Mouse (Mus musculus) heart, adult 2 months (tissue): ENCODE results near the gene Mrpl4. TPM values are rescaled to one million over a fixed set of nuclear protein-coding genes. Genes with fewer than 3 reads are reported as not detected.
A peak's percentile ranks its signal among the peaks of the same experiment; 100 is the strongest.

Source experiments
- DNase-seq, 2 experiments: peaks; one replicate each; pipeline ENCODE4 v3.0.0; 2021
- H3K27ac ChIP-seq: fragments of 200-600 bp; 2 replicates; pipeline ENCODE4 v1.8.1; 2022
- H3K27me3 ChIP-seq: fragments of 200-500 bp; 2 replicates; pipeline ENCODE4 v1.6.1; 2012; ENCODE audit warnings: mild to moderate bottlenecking, low read length, inconsistent platforms, mixed read lengths; ENCODE audit not compliant: control insufficient read depth, insufficient read depth
- H3K36me3 ChIP-seq: fragments of 200-500 bp; 2 replicates; pipeline ENCODE4 v1.6.1; 2012; ENCODE audit warnings: low read length, inconsistent platforms; ENCODE audit not compliant: control insufficient read depth, insufficient read depth
- H3K4me1 ChIP-seq: fragments of 200-500 bp; 2 replicates; pipeline ENCODE4 v1.6.1; 2011; ENCODE audit warnings: low read length; ENCODE audit not compliant: control insufficient read depth, insufficient read depth
- H3K4me3 ChIP-seq: fragments of 200-600 bp; 2 replicates; pipeline ENCODE4 v1.8.1; 2022
- H3K79me2 ChIP-seq: fragments of 200-500 bp; replicated peaks from 2 replicates; pipeline ENCODE4 v1.6.1; 2012; ENCODE audit warnings: mild to moderate bottlenecking, inconsistent platforms, low read length, moderate library complexity, mixed read lengths; ENCODE audit not compliant: control insufficient read depth, insufficient read depth
- H3K9ac ChIP-seq: fragments of 200-500 bp; 2 replicates; pipeline ENCODE4 v1.6.1; 2012; ENCODE audit warnings: low read depth, mild to moderate bottlenecking, control low read depth, inconsistent platforms, low read length, mixed read lengths
- CTCF ChIP-seq: fragments of 200-600 bp; IDR thresholded peaks from 2 replicates; pipeline ENCODE4 v1.8.1; 2022; ENCODE audit warnings: antibody characterized with exemption, mild to moderate bottlenecking, moderate library complexity
- EP300 ChIP-seq: fragments of 200-500 bp; IDR thresholded peaks from 2 replicates; pipeline ENCODE4 v1.6.1; 2011; ENCODE audit warnings: low read depth, low read length, control low read depth; ENCODE audit not compliant: insufficient read depth
- POLR2A ChIP-seq: fragments of 200-500 bp; IDR thresholded peaks from 2 replicates; pipeline ENCODE4 v1.6.1; 2011; ENCODE audit warnings: mild to moderate bottlenecking, low read depth, low read length, control low read depth; ENCODE audit not compliant: insufficient read depth
- WGBS: fragments of 180-500 bp; shearing (Covaris S2); methylation state at CpG from one replicate; pipeline ENCODE4 v1.1.7; 2018; 5-methylcytosine and 5-hydroxymethylcytosine counted together
- intact Hi-C: fragments of 180-260 bp; cut with DNase I; formaldehyde crosslinking; loops from one replicate; pipeline ENCODE4 v1.15.1; 2025
- polyA plus RNA-seq: library from polyadenylated mRNA; depleted of rRNA; stranded (reverse); fragments of >200 nt; gene quantifications from 2 replicates; pipeline ENCODE4 v1.2.3, GENCODE M21; 2012
- total RNA-seq, 2 experiments: library from RNA; stranded (reverse); gene quantifications; 2 replicates each; pipeline ENCODE4 v1.2.3; 2021

Mrpl4 gene
- total and polyA plus RNA-seq, 3 experiments, result 124 to 226 (median 130) TPM

DNA sequence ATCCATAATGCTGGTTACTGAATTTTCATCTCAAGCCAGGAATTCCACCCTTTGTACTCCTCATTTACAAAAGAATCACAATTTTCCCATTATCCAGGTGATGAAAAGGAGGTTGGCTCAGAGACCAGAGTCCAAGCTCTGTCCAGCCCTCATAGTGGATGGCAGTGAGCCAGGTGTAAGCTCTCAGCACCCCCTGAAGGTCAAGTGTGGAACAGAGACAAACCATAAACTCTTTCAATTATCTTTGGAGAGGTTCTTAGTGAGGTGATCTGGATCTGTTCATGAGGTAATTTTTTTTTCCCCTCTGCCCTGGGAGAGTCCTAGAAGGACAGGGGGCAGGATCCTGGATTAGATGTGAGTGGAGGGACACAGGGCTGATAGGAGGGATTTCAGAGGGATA lies 1.7 kb upstream of the Mrpl4 start:
- Histone ChIP-seq H3K27ac (no peak overlapping the region), H3K36me3 (no peaks in the 10 kb centered on the region), H3K4me1 (peaks cover 4% of the 10 kb centered on the region), H3K27me3 (no peaks in the 10 kb centered on the region), H3K9ac (no peak overlapping the region), H3K4me3 (no peak overlapping the region), H3K79me2 (no peaks in the 10 kb centered on the region)
- intact Hi-C loops, result loop anchor here (10.0 kb wide), 1 partner anchor 134 kb away; the partner anchor contains the start of gene Tyk2
- TF ChIP-seq CTCF, result peak; percentile 63
- TF ChIP-seq EP300, result no peak
- no peak for DNase-seq

DNA sequence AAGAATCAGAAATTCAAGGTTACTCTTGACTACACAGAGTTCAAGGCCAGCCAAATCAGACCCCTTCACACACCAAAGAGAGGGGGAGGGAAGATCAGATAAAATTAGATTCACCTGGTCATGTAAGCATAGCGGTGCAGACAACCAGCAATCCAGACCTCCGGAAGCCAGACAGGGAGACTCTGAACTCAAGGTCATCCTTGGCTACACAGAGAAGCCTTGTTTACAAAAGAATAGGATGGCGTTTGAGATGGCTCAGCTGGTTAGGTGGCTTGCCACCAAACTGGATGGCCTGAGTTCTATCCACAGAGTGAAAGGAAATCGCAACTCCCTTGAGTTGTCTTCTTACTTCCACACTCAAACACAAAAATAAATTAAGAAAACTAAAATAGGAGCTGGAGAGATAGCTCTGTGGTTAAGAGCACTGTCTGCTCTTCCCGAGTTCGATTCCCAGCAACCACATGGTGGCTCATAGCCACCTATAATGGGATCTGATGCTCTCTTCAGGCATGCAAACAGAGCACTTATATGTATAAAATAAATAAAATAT lies 812 bp upstream of the Mrpl4 start:
- WGBS, result 50% methylated on average over 6 of the region's 6 CpGs
- no peaks in the 10 kb centered on the region for H3K79me2 ChIP-seq
- no peak overlapping the region for H3K4me3 ChIP-seq
- TF ChIP-seq EP300 (no peak), CTCF (no peak)
- H3K36me3 ChIP-seq, result no peaks in the 10 kb centered on the region
- no peak overlapping the region for H3K9ac ChIP-seq
- DNase-seq, result no peak
- intact Hi-C loops, result loop anchor here (1.0 to 10.0 kb wide), 2 partner anchors 28 to 133 kb away; partner anchors contain the start of genes Icam4 and Tyk2
- peaks cover 4% of the 10 kb centered on the region for H3K4me1 ChIP-seq
- no peak overlapping the region for H3K27ac ChIP-seq
- H3K27me3 ChIP-seq, result no peaks in the 10 kb centered on the region

DNA sequence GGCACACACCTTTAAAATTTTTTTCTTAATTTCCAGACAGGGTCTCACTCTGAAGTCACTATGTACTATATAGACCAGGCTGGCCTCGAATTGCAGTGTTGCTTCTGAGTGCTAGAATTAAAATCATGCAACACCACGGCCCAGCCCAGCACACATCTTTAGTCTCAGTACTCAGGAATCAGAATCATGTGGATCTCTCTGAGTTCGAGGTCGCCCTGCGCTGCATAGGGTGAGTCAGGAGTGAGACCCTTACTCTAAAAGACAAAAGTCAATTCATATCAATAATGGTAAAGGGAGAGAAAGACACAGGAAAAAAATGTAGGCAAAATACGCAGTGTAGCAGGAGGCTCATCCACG lies 290 bp upstream of the Mrpl4 start:
- Histone ChIP-seq H3K27me3 (no peaks in the 10 kb centered on the region), H3K79me2 (no peaks in the 10 kb centered on the region), H3K27ac (peak overlapping the region; percentile 91), H3K4me3 (peak overlapping the region; percentile 97), H3K9ac (peak overlapping the region; percentile 86; the same call in 1 of the 2 replicates), H3K4me1 (peaks cover 4% of the 10 kb centered on the region), H3K36me3 (no peaks in the 10 kb centered on the region)
- no peak for DNase-seq
- WGBS, result 10% methylated on average over 7 of the region's 7 CpGs
- intact Hi-C loops, result loop anchor here (1.0 to 10.0 kb wide), 2 partner anchors 27 to 133 kb away; partner anchors contain the start of genes Icam4 and Tyk2
- TF ChIP-seq POLR2A, result no peak
- TF ChIP-seq CTCF, result no peak
- TF ChIP-seq EP300, result no peak

DNA sequence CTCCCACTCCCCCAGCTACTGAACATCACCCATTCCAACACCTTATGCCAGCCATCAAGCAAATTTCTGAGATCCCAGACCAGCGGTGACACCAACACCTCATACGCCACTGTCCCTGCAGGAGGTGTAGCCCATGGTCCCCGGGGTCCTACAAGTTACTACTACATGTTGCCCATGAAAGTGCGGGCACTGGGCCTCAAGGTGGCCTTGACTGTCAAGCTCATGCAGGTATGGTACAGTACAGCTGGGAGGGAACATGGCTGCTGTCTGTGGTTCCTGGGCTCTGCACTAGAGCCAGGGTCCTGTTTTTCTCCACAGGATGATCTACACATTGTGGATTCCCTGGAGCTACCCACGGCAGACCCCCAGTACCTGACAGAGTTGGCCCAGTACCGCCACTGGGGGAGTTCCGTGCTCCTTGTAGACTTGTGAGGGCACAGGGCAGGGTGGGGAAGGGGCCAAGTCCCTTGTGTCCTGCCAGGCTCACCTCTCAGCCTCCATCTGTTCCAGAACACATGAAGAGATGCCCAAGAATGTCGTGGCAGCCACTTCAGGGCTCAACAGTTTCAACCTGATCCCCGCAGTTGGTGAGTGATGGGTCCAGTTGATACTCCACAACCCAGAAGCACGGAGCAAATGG lies 4.9 kb downstream of the Mrpl4 start:
- 93% methylated on average over 10 of the region's 10 CpGs for WGBS
- intact Hi-C loops, result loop anchor here (10.0 kb wide), 1 partner anchor 127 kb away; the partner anchor contains the start of gene Tyk2

DNA sequence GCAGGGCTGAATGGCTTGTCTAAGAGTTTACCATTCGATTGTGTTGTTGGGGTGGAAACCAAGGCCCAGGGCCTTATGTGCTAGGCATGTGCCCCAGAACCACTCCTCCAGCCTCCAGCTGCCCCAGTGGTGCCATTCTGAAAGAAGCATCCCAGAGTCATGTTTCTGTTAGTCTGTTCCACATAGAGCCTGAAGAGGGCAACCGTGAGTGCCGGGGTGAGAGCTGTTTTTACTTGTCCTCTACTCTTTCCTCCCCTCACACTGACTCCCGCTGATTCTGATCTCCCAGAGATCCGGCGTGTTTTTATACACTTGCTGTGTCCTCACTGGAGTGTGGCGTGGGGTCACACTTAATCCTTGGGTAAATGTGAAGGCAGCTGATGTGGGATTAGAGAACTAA lies 5.5 kb downstream of the Mrpl4 start:
- no peak for DNase-seq
- intact Hi-C loops, result loop anchor here (10.0 kb wide), 1 partner anchor 127 kb away; the partner anchor contains the start of gene Tyk2
- Histone ChIP-seq H3K27me3 (no peaks in the 10 kb centered on the region), H3K36me3 (no peaks in the 10 kb centered on the region), H3K79me2 (no peaks in the 10 kb centered on the region), H3K9ac (no peak overlapping the region), H3K4me1 (peaks cover 8% of the 10 kb centered on the region), H3K4me3 (no peak overlapping the region), H3K27ac (no peak overlapping the region)
- TF ChIP-seq CTCF (peak; percentile 47), EP300 (no peak)
- 85% methylated on average over 7 of the region's 7 CpGs for WGBS

More for the DNA sequence above, 4.9 kb downstream of the Mrpl4 start:
- Histone ChIP-seq H3K36me3 (no peaks in the 10 kb centered on the region), H3K9ac (no peak overlapping the region), H3K27me3 (no peaks in the 10 kb centered on the region), H3K79me2 (no peaks in the 10 kb centered on the region), H3K4me3 (no peak overlapping the region), H3K27ac (no peak overlapping the region), H3K4me1 (peaks cover 8% of the 10 kb centered on the region)
- no peak for TF ChIP-seq CTCF
- no peak for TF ChIP-seq POLR2A
- TF ChIP-seq EP300, result no peak
- DNase-seq, result no peak

DNA sequence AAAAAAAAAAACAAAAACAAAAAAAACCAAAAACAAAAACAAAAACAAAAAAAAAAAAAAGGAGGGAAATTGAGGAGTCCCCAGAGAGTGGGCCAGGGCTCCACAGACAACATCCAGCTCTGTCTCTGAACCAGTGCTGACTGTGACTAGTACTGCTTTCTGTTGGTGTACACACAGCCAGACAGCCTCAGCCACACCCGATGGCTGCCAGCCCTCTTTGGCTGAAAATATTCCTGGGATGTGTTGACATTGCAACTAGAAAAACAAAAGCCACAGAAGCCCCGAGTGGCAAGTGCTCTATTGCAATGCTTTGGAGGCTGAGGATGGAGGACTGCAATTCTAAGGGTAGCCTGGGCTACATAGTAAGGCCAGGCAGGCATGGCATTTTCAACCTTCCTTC lies 7.8 kb downstream of the Mrpl4 start:
- 13% methylated on average over 2 of the region's 2 CpGs for WGBS
- DNase-seq, result peak; percentile 55 to 67

More for the DNA sequence above, 7.8 kb downstream of the Mrpl4 start:
- intact Hi-C loops, result no loop called here
- H3K27me3 ChIP-seq, result no peaks in the 10 kb centered on the region
- no peaks in the 10 kb centered on the region for H3K79me2 ChIP-seq
- H3K4me1 ChIP-seq, result peaks cover 7% of the 10 kb centered on the region
- no peak overlapping the region for H3K4me3 ChIP-seq
- H3K27ac ChIP-seq, result peak overlapping the region; percentile 43; the same call in 1 of the 2 replicates
- H3K9ac ChIP-seq, result no peak overlapping the region
- H3K36me3 ChIP-seq, result no peaks in the 10 kb centered on the region
- TF ChIP-seq EP300 (no peak), CTCF (no peak), POLR2A (no peak)
